Mouse (Mus musculus) gastrocnemius, postnatal 14 days (tissue): ENCODE measurements around the gene Kiz. TPM values are rescaled to one million over a fixed set of nuclear protein-coding genes. Genes with fewer than 3 reads are reported as not detected.

ENCODE experiments used
- DNase-seq: peaks from one replicate; pipeline ENCODE4 v3.0.0; 2021; ENCODE audit warnings: mixed read lengths
- intact Hi-C: fragments of 180-260 bp; cut with DNase I; formaldehyde crosslinking; loops from one replicate; pipeline ENCODE4 v1.15.1; 2025; ENCODE audit warnings: low total_unique reads
- total RNA-seq, 2 experiments: library from RNA; stranded (reverse); gene quantifications; 2 replicates each; pipeline ENCODE4 v1.2.3; 2021

The Kiz gene
- total RNA-seq, 2 experiments from 2014 or later = 19.9 to 25.1 TPM

DNA sequence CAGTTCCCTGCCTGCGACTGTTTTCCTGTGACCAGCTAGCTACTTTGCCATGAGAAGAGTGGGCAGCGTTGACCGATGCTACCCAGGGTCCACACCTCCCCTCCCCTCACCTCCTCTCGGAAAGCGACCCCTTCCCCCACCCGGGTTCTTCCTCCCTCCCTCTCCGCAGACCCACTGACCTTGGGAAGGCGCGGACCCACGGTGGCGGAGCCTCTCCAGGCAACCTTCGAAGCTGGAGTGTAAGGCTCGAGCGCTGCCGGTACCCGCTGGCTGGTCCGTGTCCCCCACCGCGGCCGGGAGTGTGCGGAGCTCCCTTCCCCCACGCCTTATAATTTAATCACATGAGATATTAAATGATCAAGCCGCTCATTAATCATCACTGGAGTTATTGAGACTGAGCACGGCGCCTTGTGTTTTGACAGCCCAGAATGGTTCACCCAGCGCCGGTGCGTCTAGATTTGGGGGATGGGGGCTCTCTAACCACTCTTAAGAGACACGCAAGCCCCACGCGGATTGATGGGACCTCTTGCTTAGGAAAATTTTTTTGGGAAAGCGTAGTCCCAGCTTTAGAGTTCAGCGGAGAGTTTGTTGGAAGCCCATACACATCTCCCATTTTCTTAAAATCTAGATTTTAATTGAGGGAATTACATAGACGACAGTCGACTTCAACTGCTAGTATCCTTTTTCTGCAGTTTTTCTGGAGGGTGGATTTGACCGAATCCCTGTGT, 16.2 kb upstream of the Kiz start:
- no peak for DNase-seq
- intact Hi-C loops = loop anchor here (10.0 kb wide), 1 partner anchor 245 kb away; the partner anchor contains the start of gene Nkx2-4

DNA sequence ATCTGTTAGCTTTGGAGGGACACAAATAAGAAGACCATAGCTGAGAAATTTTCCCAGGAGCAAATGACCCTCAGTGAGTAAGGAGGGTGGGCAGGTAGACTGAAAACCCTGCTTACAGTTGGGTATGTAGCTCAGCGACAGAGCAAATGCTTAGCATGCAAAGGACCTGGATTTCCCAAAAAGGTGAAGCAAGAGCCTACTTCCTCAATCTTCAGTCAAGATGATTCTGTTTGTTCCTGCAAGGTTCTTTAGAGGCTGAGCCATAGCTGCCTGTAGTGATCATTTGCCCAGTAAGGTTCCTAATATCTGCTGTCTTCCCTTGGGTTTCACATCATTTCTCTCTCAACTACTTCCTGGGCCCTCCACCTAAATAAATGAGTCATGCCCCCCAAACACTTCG, 7.8 kb upstream of the Kiz start:
- DNase-seq = no peak
- intact Hi-C loops = no loop called here

DNA sequence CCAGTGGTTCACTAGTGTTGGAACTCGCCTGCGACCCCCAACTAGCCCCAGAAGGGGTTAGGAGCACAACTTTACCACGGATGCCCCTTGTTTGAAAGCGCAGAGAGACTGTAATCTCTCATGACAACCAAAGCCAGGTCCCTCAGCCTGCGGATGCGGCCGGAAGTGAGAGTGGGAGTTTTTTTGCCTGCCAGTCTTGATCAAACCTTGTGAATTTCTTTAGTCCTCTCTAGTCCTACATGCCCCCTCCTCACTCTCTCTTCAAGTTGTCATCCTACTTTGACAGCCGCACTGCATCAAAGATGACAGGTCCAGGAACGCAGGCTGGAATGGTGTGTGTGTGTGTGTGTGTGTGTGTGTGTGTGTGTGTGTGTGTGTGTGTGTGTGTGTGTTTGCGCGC, 456 bp downstream of the Kiz start:
- no peak for DNase-seq
- intact Hi-C loops = no loop called here

DNA sequence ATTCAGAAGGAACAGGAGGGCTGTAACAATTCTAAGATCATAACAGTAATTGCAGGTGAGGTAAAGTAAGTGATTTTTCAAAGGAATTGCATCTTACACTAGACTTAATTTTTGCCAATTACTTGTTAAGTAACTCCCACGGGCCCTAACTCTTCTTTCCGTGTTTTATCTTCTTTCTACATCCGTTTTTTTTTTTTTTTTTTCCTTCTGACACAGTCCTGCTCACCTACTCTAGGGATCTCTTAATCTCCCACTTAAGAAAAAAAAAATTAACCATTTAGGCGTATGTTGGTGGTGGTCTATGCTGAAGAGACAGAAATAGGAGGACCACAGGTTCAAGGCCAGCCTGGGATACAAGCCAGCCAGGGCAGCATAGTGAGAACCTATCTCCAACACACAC, 1.2 kb downstream of the Kiz start:
- no peak for DNase-seq
- intact Hi-C loops = no loop called here

DNA sequence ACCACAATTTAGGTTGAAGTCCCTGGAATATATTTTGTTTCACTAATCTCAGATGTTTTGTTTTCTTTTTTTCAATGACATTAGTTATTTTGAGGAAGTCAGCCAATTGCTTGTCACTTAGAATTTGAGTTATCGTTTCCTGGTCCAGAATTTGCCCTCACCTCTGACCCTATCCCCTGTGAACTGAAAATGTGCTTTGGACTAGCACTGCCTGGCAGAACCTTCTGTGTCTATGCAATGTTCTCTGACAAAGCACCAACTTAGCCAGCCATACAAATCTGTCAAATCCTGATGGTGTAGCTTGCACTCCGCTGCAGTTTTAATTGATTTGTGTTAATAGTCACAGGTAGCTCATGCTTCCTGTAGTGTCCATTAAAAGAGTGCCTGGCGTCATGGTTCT, 10.1 kb downstream of the Kiz start:
- intact Hi-C loops = no loop called here

DNA sequence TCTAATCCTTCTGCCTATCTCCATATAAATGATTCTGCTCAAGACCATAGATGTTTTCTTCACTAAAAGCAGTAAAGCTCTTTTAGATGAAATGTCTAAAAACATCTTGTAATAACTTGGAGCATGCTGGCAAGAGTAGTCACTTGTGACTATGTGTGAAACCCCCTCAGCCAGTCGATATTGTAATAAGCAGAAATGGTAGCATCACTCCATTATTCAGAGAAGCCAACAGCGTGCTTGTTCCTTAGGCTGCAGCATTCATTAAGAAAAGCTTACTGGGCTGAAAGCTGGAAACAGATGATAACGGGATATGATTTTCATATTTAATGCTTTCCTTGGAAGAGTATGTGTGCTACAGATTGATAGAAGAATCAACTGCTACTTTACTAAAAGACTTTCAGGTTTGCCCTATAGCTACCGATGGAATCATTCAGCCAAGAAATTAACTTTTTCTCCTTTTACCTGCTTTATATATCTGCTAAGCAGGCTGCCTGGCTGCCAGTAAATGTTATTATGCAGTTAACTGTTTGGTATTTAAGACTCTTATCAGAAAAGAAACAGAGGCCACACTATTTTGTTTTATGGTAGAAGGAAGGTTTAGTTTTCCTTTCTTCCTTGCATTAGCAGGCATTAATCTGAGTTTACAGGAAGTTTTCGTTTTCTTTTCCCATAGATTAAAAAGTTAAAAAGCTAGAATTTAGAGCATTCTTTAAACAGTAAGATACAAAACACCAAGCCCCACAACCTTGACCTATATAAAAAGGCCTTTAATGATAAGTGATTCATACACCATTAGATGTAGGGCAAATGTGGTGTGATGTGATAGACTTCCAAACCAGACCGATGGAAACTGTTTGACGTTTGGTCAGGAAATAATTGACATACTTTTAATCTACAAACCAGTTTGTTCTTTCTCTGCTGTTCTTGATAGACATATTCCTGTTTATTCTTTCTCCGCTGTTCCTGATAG, 15.9 kb downstream of the Kiz start:
- DNase-seq = no peak
- intact Hi-C loops = no loop called here

More for the DNA sequence above, 10.1 kb downstream of the Kiz start:
- DNase-seq = no peak

DNA sequence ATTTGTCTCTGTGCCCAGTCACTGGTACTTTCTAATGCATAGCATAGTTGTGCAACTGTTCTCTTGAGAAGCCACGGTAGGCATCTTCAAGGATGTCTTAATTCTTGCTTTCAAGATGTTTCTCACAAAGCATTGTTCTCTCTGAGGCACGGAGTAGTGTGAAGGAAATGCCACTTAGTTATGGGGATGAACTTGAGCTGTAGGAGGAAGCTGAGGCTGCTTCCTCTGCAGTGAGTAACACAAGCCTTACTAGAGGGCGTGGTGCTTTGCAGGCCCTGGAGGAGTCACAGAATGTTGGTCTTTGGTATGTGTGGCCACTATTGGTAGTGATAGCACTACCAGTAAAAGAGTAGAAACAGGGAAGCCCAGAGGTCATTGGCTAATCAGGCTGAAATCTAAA, 17.0 kb downstream of the Kiz start:
- intact Hi-C loops = no loop called here
- no peak for DNase-seq

DNA sequence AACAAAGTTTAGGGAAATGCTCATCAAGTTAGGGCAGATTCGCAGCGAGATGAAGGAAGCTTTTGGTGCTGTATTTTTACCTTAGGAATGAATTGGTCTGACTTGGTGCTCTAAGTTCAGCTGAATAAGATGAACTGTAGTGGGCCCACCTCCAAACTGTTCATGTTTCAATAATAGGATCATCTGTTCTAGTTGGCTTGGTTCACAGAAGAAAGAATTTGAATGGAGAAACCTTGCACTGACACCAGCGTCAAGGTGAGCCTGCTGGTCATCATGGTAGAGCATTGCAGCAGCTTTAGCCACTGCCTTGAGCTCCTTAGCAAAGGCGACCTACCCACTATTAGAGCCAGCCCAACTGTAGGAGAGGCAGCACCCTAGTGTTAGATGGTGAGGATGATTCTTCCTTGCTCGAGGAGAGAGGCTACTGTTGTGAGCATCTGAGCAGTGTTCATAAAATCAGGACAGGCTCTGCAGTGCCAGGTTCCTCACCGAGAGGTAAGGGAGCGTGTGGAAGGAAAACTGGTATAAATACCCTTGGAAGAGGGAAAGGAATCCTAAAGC, 18.3 kb downstream of the Kiz start:
- DNase-seq = no peak
- intact Hi-C loops = no loop called here

DNA sequence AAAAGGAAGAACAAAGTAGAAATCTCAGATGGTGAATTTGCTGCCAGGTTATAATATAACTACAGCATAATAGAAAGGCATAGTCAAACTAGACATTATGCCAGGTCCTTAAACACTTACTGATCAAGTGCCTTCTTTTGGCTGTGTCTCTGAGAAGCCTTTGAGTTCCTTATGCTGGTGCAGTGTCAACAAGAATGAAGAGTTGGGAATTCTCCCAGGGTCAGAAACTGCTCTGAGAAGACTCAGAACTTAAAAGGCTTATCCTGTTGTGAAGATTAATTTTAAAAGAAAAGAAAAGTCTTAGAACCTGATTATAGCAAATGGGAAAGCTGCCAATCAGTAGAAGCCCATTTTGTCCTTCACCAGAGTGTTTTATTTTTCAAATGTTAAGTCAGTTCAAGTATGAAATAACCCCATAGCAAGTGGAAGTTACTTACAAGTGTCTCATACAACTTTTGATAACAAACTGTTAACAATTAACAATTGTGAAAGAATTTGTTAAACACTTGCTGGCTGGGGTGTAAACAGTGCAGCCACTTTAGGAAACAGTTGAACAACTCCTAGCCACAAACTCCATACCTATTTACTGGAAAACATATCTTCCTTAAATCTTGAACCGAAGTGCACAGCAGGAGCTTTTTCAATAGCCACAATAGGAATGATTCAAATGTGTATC, 21.9 kb downstream of the Kiz start:
- no peak for DNase-seq

DNA sequence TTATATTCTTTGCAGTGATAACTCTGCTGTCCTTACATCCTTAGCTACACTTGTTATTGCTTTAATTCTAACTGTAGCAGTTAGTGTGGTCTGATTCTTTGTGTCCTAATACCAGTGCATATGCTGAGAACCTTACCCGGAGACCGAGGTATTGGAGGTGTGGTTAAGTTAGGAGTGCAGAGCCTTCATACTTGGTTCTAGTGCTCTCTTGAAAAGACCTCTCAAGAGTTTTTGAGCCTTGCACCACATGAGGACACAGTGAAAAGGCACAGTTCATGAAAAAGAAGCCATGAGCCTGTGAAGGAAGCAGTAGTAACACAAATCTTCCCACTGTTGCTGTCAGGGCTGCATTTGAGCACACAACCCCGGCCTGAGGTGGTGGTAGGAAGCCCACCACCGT, 26.0 kb downstream of the Kiz start:
- DNase-seq = no peak
- intact Hi-C loops = no loop called here

More for the DNA sequence above, 21.9 kb downstream of the Kiz start:
- intact Hi-C loops = no loop called here

DNA sequence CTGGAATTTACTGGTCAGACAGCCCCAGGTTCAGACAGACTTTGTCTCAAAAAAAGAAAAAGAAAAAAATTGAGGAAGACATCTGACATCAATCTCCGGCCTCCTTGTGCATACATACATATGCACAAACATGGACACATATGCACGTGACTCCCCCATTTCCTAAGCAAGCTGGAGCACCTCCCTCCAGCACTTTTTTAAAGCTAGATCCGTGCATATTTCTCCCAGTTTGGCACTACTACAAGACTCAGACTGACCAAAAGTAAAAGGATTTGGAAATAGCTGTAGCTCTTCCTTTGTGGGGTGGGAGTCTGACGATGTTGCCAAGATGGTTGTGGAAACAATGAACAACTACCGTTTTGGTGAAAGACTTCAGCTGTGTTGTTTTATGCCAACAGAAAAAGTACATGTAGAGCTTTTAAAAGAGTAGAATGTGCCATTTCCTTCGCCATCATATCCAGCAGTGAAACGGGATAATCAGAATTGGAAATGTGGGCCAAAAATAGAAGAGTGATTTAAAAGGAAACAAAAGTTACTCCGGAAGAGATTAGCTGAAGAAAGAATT, 28.7 kb downstream of the Kiz start:
- intact Hi-C loops = no loop called here
- no peak for DNase-seq

DNA sequence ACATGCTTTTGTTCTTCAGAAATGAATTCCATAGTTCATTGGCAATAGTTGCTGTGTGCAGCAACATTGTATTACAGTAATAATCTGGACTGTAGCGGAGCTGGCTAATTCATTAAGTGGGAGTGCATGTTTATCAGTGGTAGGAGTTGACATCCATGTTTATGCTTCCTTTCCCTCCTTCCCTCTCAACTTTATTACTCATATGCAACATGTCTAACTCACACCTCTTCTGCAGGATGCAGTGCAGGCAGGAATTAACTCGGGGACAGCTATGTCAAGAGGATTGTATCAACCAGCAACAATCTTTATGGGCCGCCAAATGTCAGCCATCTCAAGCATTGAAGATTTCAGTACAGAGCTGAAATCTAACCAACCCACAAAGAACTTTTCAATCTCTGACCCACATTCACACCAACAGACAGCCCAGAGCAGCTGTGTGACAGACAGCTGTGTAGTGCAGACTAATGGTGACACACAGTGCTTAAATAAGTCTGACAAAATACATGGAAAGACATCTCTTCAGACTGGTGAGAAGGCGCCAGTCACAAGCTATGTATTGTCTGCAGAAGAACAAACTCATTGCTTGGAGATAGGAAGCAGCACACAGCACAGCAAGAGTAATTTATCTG, 33.2 kb downstream of the Kiz start:
- no peak for DNase-seq
- intact Hi-C loops = no loop called here

DNA sequence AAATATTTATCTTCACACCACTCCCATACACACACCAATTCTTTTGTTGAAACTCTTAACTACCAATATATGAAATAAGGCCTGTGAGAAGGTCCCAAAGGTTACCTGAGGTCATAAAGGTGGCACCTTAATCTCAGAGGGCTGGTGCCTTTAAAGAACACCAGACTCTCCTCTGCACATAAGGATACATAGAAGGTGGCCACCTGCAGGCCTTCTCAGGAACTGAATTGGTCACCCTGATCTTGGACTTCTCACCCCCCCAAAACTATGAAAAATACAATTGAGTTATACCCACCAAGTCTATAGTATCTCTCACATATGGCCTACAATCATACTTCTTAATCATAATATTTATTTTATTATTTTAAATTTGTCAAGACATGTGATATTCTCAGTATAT, 43.3 kb downstream of the Kiz start:
- no peak for DNase-seq
- intact Hi-C loops = no loop called here

DNA sequence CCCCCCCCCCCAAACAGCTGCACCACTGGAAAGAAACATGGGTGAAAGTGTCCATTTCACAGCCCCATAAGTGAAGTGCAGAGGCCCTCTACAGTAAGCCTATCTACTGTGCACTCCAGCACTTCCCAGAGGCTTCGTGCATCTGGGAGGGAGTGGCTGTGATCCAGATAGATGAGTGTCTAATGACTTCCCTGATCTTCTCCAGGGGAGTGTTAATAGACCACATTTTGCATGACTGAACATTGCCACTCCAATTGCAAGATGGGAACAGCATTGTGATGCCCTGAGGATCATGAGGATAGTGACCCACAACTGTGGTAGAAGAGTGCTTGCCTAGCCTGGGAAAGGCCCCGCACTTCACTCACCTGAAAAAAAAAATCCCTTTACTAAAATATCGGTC, 60.4 kb downstream of the Kiz start:
- intact Hi-C loops = no loop called here
- DNase-seq = no peak

DNA sequence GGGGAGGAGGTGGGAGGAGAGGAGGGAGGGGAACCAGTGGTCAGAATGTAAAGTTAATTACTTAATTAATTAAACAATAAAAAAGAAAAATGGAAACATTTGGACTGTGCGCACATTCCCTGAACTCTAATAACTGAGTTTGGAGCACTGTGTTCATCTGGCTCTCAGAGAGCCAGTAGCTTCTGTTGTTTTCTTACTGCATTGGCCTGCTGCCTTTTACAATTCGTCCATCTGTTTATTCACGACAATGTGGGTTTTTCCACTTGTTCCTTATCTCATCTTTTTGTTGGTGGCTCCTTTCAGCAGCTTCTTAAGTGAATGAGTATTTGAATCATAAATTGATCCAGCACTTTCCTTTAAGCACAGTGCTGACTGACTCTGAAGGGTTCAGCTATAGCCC, 62.1 kb downstream of the Kiz start:
- no peak for DNase-seq
- intact Hi-C loops = no loop called here

DNA sequence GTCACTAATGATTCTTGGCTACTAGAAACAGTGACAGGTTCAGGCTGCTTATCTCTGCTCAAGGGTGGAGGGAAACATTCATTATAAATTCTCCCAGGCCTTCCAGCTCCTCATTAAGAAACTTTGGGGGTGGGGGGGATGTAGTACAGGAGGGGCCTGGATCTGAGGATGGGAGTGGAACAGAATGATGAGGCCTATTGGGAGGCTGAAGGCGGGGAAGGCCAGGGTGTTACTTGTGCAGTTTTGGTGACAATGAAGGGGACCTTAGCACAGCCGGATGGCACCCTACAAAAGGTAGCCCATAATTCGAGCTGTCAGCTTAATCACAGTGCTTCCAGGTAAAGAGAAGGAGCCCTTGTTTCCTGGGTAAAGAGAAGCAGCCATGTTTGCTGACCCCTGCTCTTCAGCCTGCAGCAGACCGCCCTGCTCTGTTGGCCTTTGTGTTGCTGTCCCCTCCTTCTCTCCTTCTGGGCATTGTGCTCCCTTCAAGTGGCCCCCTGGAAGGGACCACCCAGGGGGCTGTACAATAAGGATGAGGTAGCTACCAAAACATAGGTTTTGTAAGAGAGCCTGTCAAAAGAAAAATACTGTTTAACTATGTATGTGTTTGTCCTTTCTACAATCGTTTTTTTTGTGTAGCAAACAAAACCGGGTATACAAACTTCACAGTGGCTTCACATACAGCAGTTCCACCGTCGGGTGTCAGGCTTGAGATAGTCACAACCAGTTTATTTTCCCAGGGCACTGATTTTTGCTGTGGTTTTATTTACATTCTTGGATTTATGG, 64.9 kb downstream of the Kiz start:
- intact Hi-C loops = no loop called here

DNA sequence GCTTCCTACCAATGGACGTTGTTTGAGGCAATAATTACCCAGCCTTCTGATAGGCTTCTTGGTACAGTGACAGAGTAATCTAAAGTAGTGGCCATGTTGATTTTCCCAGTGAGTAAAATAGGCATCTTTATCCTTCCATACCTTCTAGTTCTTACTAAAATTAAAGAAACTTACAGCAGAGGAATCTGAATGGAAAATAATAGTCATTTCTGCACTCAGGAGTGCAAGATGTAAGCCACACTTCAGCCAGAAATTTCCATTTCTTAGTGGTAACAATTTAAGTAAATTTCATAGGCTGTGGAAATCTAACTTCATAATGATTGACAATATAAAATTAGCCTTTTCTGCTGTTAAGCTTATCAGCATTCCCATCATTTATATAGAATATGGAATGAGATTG, 69.6 kb downstream of the Kiz start:
- no peak for DNase-seq
- intact Hi-C loops = no loop called here

More for the DNA sequence above, 64.9 kb downstream of the Kiz start:
- no peak for DNase-seq

DNA sequence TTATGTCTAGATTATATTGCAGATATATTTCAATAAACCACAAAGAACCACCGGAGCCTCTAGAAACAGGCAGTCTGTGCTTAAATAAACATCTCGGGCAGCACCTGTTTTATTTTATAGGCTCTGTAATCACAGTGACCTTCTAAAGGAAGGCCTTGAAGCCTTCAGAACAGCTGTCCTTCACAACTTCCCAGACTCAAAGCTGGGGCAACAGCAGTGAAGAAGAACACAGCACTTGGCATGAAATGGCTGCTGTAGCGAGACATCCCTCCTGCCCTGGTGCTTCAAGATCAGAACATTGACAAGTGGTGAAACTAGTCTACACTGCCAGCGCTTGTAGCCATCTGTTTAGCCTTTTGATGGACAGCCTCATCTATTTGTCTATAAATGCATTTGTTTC, 70.2 kb downstream of the Kiz start:
- intact Hi-C loops = no loop called here
- no peak for DNase-seq
